Mouse (Mus musculus): ENCODE results near the gene Abcc2.

Gene Abcc2

DNA sequence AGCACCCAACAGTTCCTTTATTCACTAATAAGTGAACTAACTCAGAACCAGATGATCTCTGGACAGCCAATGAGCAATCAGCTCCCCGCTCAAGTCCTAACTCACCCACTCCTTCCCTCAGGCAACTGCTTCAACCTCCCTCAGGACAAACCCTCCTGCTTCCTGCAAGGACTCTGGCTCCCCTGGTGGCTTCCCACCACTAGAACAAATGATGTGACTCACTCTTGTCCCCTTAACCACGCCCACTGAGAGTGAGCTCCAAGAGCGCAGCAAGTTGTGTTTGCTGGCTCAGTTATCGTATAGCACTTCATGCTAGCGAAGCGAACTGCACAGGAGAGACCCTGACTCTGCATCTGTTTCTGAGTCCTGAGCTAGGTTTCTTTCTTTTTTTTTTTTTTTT, 75.4 kb downstream of the Abcc2 start:
- DNase-seq = no peak

DNA sequence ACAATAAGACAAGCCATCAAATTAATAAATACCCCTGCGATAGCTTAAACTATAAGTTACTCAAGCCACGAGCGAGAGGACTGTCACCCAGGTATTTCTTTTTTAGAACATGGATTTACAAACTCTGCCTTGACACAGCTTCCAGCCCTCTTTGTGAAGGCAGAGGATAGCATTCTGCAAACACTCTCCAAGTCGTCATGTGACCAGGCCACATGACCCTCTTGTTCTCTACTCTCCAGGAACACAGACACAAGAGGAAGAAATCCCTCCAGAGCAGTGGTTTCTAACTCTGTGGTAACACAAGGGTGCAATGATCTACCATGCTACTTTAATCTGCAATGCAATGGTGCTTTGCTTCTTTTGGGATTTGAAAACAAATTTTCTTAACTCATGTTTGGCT, 88.4 kb downstream of the Abcc2 start:
- DNase-seq = no peak

GRCm38 (mm10) chr19:43874351-43874750, 92.4 kb downstream of the Abcc2 start:
- DNase-seq = no peak

DNA sequence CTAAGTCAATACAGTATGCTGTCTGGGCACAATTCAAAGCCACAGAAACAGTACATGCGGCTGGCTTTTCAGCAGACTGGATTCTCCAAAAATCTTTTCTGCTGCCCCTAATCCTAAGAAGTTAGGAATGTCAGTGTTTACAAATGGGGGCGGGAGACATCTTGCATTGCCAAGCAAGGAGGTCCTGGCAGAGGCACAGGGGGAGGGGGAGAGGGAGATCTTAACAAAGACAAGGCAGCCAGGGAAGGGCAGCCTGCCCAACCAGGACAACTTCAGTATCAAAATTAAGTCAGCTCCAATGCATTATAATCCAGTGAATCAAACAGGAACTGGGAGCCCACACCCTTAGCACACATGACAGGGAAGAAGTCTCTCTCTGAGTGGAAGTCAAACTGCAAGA, 94.0 kb downstream of the Abcc2 start:
- no peak for DNase-seq

GRCm38 (mm10) chr19:43877364-43877763, 95.4 kb downstream of the Abcc2 start:
- DNase-seq = no peak

DNA sequence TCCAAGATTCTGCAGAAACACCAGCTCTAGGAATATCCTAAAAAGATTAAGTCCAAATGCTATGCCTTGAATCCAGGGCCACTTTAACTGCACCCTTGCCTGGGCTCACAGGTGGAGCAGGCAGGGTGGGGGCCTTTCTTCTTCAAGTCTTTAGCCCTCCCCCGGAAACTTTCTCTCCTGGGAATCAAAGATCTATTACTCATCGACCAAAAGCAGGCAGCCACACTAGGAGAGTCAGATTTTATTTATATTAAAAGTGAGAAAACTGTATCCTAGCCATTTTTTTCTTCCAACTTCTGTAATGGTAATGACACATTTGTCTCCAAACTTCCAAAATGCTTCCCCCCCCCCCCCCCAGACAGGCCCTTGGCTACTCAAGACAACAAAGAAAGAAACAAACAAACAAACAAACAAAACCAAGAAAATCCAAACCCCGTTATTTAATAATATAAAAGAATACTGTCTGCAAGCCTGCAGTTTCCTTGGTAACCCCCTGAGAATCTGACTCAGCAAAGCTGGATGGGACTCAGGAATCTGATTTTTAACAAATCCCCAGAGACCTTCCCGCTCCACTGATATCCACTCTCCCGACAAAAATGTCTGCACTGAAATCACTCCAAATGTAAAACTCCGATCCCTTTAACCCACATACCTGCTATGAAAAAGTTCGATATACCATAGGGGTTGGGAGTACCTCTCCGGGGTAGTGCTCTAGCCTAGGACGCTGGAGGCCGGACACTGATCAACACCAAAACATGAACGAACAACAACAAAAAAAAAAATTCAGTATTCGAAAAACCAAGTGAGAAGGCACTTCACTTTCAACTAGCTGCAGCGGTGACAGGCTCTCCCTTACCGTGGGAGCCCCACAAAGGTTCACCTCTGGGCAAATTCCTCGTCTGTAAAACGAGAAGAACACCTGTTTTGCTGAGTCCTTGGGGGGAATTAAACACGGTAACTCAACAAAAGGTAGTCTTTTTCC, 96.4 kb downstream of the Abcc2 start:
- no peak for DNase-seq

- DNase-seq = no peak
Measured at GRCm38 (mm10) chr19:43879401-43880212, 97.6 kb downstream of the Abcc2 start.

GRCm38 (mm10) chr19:43880420-43880819, 98.4 kb downstream of the Abcc2 start:
- no peak for DNase-seq

GRCm38 (mm10) chr19:43881615-43882014, 99.6 kb downstream of the Abcc2 start:
- no peak for DNase-seq

- no peak for DNase-seq
Measured at GRCm38 (mm10) chr19:43882895-43883573, 101.0 kb downstream of the Abcc2 start.

- DNase-seq = no peak
Measured at GRCm38 (mm10) chr19:43884668-43885498, 102.9 kb downstream of the Abcc2 start.

DNA sequence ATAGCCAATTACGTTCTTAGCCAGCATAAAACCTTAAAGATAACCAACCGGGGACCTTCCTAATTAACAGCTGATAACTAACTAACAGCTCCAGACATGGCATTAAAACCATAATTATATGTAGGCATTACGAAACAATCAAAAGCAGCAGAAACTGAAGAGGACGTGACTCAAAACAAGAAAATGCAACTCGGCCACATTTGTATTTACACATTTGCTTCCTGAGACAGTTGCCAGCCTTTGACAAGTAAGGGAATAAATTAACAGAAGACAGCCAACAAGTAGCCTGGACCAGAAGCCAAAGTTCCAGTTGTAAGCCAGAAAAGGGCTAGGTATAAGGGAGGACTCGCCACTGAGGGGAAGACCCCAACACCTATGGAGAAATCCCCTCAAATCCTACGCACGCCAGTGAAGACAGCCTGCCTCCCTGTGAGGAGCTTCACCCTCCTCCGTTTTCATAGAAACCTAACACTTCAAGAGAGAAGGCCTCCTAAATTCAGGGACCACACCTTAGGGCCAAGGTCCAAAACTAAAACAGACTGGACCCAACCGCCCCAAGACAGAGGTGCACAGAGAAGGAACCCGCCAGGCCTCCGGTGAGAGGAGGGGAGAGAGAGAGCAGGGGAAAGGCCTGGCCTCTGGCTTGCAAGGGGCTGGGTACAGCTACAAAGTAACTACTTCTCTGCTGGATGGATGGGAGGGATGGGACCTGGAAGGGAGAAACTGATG, 104.5 kb downstream of the Abcc2 start:
- DNase-seq = no peak

DNA sequence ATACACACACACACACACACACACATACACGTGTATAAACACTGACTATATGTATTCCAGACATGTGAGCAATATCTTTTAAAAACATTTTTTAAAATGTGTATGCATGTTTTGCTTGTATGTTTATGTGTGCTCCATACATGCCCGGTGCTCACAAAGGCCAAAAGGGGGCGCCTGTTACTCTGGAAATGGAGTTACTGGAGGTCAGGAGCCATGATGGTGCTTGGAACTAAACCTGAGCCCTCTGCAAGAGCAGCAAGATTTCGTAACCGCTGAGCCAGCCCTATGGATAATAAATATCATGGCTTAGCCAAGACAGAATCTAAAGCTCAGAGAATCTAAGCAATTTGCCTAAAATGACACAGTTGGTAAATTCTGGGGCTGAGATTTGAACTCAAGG, 105.2 kb downstream of the Abcc2 start:
- no peak for DNase-seq

GRCm38 (mm10) chr19:43887725-43888124, 105.7 kb downstream of the Abcc2 start:
- DNase-seq = no peak

All from thymus, postnatal 14 days (tissue).